Mouse (Mus musculus) heart, postnatal 4 days (tissue): Measurements from ENCODE around the gene Cadm1. TPM values are rescaled to one million over a fixed set of nuclear protein-coding genes. Genes with fewer than 3 reads are reported as not detected.

Experiments
- DNase-seq: peaks from one replicate; pipeline ENCODE4 v3.0.0; 2021
- total RNA-seq, 2 experiments: library from RNA; stranded (reverse); gene quantifications; 2 replicates each; pipeline ENCODE4 v1.2.3; 2021

The Cadm1 gene
- total RNA-seq, 2 experiments from 2014 or later: 4.2 to 4.6 TPM

DNA sequence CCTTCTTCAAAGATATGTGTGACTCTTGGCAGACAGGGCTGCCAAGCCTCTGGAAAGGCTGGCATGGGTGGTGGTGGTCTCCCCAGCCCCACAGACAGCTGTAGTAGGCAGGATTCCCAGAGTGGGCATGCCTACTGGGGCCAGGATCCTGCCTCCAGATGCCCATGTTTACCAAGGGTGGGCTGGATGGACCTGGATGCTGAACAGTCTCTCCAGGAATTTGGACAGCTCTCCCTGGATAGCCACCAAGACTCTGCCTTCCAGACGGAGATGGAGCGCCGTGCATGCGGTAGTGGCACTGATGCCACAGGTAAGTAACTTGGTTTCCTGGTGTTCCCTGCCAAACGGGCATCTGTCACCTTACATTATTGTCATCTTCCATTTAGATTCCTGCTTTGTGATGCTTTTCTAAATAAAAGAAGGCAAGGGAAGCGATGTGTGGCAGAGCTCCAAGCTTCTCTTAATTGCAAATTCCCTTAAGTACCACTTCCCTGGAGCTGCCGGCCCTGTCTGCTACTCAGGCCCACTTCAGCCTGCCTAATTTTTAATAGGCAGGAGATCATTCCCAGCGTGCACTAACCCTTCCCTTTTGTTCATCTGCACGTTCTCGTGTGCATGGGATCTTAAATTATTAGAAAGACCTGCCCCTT lies 346.7 kb downstream of the Cadm1 start:
- no peak for DNase-seq

DNA sequence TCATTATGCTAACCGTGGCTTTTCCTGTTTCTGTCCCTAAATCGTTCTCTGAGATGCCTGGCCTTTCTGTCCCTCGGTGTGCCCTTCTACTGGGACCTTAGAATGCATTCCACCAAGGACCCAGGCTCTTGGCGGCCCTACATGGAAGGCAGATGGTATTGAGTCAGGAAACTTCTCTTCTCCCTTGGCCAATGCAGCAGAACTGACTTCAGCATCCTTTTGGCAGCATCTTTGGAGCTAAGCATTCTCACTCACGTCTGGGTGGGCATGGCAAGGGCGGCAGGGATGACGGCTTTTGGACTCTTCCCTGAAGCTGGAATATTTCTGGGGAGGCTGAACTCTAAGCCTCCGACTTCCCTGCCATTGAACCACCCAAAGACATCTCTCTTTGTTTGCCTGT lies 350.2 kb downstream of the Cadm1 start:
- no peak for DNase-seq

DNA sequence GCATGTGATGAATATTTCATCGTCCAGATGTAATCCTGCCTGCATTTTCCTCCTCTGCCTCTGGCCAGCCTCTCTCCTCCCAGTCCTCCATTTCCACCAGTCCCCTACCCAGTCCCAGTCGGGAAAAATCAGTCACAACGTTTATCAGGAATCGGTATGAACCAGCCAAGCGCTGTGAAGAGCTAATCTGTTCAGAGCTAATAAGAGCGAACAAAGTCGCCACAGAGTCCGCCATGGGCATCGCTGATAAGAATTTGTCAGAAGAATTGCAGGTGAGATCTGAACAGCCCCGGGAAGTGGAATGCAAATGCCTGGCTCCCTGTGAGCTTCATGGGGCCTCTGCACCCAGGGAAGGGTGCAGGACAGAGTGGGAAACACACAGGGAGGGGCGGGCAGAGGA lies 352.4 kb downstream of the Cadm1 start:
- DNase-seq: no peak

GRCm38 (mm10) chr9:47891721-47892120 lies 361.7 kb downstream of the Cadm1 start:
- no peak for DNase-seq

GRCm38 (mm10) chr9:47892995-47893394 lies 363.0 kb downstream of the Cadm1 start:
- DNase-seq: no peak

GRCm38 (mm10) chr9:47894096-47894495 lies 364.1 kb downstream of the Cadm1 start:
- no peak for DNase-seq

- DNase-seq: no peak
Measured at GRCm38 (mm10) chr9:47894661-47895060, 364.7 kb downstream of the Cadm1 start.

DNA sequence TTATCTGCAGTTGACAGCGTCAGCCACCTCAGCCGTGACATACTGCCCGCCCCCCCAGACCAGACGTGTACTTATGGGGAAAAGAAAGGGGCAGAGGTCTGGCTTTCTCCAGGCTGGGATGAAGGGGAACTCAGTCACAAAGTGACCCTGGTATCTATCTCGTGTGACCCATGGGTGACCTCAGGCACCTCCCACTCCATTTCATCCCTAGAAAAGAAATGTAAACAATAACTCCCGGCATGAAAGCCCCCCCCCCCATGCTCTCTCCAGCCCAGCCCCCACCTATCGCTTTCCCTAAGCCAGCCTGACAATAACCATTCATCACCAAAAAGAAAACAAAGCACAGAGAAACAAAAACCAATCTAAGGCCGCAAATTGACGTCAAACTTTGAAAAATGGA lies 365.1 kb downstream of the Cadm1 start:
- DNase-seq: no peak

GRCm38 (mm10) chr9:47900734-47901133 lies 370.8 kb downstream of the Cadm1 start:
- DNase-seq: no peak

DNA sequence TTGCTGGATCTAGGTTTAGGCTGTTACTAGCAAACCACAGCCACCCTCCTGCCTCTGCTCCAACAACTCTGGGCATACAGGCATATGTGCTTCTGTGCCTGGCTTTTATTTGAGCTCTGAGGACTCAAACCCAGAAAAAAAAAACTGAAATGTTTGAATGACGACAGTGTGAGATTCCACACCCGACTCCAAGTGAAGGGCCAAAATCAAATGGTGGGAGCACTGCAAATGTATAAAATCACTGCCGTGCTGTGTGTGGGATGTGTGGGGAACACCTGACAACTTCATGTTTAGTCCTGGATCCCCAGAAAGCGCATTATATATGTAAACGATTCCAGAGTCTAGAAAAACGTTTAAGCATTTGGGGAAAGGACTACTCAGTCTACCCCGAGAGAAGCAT lies 373.7 kb downstream of the Cadm1 start:
- no peak for DNase-seq

- no peak for DNase-seq
Measured at GRCm38 (mm10) chr9:47904339-47904922, 374.5 kb downstream of the Cadm1 start.

DNA sequence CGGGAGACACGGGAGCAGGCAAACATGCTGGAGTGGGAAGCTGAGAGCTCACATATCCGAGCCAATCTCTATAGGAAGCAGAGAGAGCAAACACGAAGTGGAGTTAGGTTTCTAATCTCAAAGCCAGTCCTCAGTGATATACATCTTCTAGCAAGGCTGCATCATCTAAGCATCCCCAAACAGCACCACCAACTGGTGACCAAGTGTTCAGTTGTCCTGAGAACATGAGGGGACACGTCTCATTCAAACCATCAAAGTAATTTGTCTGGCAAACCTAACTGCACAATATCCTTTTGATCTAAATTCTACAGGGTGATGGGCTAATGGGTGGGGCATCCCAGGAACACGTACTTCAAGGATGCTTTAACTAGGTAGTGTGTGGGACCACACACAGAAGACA lies 376.5 kb downstream of the Cadm1 start:
- no peak for DNase-seq
